Mouse (Mus musculus): ENCODE data around the gene Hunk.

DNA sequence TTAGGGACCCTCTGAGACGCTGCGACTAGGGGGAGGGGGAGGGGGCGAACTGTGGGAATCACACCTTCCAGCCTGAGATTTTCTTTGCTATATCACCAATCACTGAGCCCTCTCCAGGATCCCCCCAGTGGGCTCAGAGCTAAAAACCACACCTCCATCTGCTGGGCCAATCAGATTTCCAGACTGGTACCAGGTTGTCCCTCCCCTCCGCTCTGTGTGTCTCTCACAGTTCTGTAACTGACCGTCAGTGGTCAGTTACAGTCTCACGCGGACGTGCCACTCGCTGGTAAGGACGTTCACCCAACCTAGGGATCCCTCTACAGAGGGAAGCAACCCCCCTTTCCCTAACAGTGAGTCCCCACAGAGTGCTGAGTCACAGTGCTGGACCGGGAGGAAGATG lies 111.1 kb downstream of the Hunk start:
- no peak for TF ChIP-seq POLR2AphosphoS2 (IDR thresholded peaks at IDR 0.05; ENCODE audit: low read length)
- no peak for TF ChIP-seq MAX (IDR thresholded peaks at IDR 0.05; ENCODE audit: low read length)
- TF ChIP-seq KAT2A (conservative IDR thresholded peaks at IDR 0.05; ENCODE audit: low read depth, low read length) = no peak
- TF ChIP-seq CTCF (IDR thresholded peaks at IDR 0.05 in 2 of 3, conservative IDR thresholded peaks at IDR 0.05 in 1 of 3; ENCODE audit: control insufficient read depth in 1 of 3, insufficient read depth in 1 of 3, low read depth in 2 of 3, low read length in 3 of 3, poor library complexity in 1 of 3, severe bottlenecking in 1 of 3) = no peak
- no peak for TF ChIP-seq POLR2A (IDR thresholded peaks at IDR 0.05; ENCODE audit: control insufficient read depth in 1 of 2, insufficient read depth in 1 of 2, low read depth in 1 of 2, low read length in 2 of 2, poor library complexity in 1 of 2)
- TF ChIP-seq HCFC1 (IDR thresholded peaks at IDR 0.05; ENCODE audit: low read depth, low read length) = no peak
- TF ChIP-seq USF2 (IDR thresholded peaks at IDR 0.05; ENCODE audit: borderline replicate concordance in 1 of 2, insufficient read depth in 1 of 2, low read depth in 1 of 2, low read length in 2 of 2) = no peak

All from MEL (cell line).